In the genomic region with DNA sequence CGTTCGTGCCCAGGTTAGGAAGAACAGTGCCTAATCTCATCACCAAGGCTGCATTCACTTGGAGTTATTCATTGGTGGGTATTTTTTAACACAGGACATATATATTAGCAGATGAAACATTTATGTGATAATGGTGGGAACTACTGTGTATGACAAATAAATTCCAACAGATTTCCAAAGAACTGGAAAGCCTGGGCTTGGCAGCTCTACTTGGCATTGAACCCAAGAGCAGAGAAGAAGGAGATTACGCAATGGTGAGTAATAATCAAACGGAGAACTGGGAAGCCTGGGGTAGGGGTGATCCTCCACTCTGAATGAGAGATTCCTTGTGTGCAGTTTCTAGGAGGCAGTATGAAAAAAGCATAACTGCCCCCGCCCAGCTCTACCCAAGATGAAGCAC, we compare ENCODE assay signal across 18 mouse cellular contexts.
DNase-seq lines count a peak whose midpoint lies in the region; ATAC-seq and TF ChIP-seq lines count a peak whose summit lies in the region.
"Had no signal": no experiment of that assay in that cellular context is flagged by ENCODE, and none has a peak within 500 bp of the region (broad histone marks: within the 10 kb centered on the region; RNA-seq: fewer than 3 reads in every experiment).

No protein-coding gene starts in this region.

- no peaks in the 10 kb centered on the region for H3K9me3 ChIP-seq in heart, embryonic 11.5 days (replicated peaks; ENCODE audit: control insufficient read depth, low read length)
- H3K9me3 ChIP-seq in intestine, postnatal 0 days (ENCODE audit: control insufficient read depth), result no peaks in the 10 kb centered on the region
- no peaks in the 10 kb centered on the region for H3K9me3 ChIP-seq in embryonic facial prominence, embryonic 10.5 days
- H3K9me3 ChIP-seq: G1E; heart, embryonic 13.5 days; hindbrain, embryonic 13.5 days; limb, embryonic 15.5 days; neural tube, embryonic 13.5 days had no signal

- no peak overlapping the region for H3K4me3 ChIP-seq in heart, embryonic 11.5 days (ENCODE audit: low read depth, low read length)
- no peak overlapping the region for H3K4me3 ChIP-seq in brown adipose tissue, adult 24 weeks (ENCODE audit: insufficient read depth, low read depth, low read length)
- no peak overlapping the region for H3K4me3 ChIP-seq in intestine, postnatal 0 days (ENCODE audit: low read depth, low read length)
- no peak overlapping the region for H3K4me3 ChIP-seq in embryonic facial prominence, embryonic 10.5 days
- H3K4me3 ChIP-seq: heart, embryonic 13.5 days; hindbrain, embryonic 13.5 days; limb, embryonic 15.5 days; neural tube, embryonic 13.5 days had no signal

- no peaks in the 10 kb centered on the region for H3K27me3 ChIP-seq in heart, embryonic 11.5 days (ENCODE audit: control insufficient read depth, insufficient read depth, low read length)
- H3K27me3 ChIP-seq in intestine, postnatal 0 days (replicated peaks; ENCODE audit: control insufficient read depth, insufficient read depth, low read length), result no peaks in the 10 kb centered on the region
- no peaks in the 10 kb centered on the region for H3K27me3 ChIP-seq in embryonic facial prominence, embryonic 10.5 days (replicated peaks; ENCODE audit: low read depth, poor library complexity, severe bottlenecking)
- H3K27me3 ChIP-seq: heart, embryonic 13.5 days; hindbrain, embryonic 13.5 days; limb, embryonic 15.5 days; neural tube, embryonic 13.5 days had no signal

- 85% methylated on average over 5 of the region's 5 CpGs for WGBS in heart, embryonic 11.5 days (ENCODE audit: insufficient replicate concordance)
- WGBS in intestine, postnatal 0 days, result 81% methylated on average over 5 of the region's 5 CpGs
- 93% methylated on average over 5 of the region's 5 CpGs for WGBS in embryonic facial prominence, embryonic 10.5 days

- no peak for TF ChIP-seq CTCF in intestine, postnatal 0 days (IDR thresholded peaks at IDR 0.05; ENCODE audit: low read depth)

- intact Hi-C loops in heart, postnatal 14 days (cut with DNase I), result no loop called here
- intact Hi-C loops in left cerebral cortex, postnatal 10 days (cut with DNase I), result no loop called here

- no peak for ATAC-seq in heart, embryonic 11.5 days (replicated peaks; ENCODE audit: insufficient number of reproducible peaks, low FRiP score, low TSS enrichment)
- no peak for ATAC-seq in intestine, postnatal 0 days
- ATAC-seq: midbrain, embryonic 16.5 days had no signal

- no peaks in the 10 kb centered on the region; the same call in 1 of the 2 replicates for H3K36me3 ChIP-seq in heart, embryonic 11.5 days (ENCODE audit: control insufficient read depth, insufficient read depth, low read length)
- peaks cover 11% of the 10 kb centered on the region for H3K36me3 ChIP-seq in intestine, postnatal 0 days (ENCODE audit: control insufficient read depth, insufficient read depth)
- H3K36me3 ChIP-seq in embryonic facial prominence, embryonic 10.5 days (replicated peaks), result peaks cover 28% of the 10 kb centered on the region; the same call in 1 of the 2 replicates
- H3K36me3 ChIP-seq: G1E had no signal

- H3K4me2 ChIP-seq in heart, embryonic 11.5 days, result no peak overlapping the region
- no peak overlapping the region for H3K4me2 ChIP-seq in intestine, postnatal 0 days (replicated peaks; ENCODE audit: low read depth)
- H3K4me2 ChIP-seq: heart, embryonic 13.5 days; hindbrain, embryonic 13.5 days; limb, embryonic 15.5 days; neural tube, embryonic 13.5 days had no signal

- H3K9ac ChIP-seq in heart, embryonic 11.5 days (ENCODE audit: low read depth, low read length), result no peak overlapping the region
- H3K9ac ChIP-seq in intestine, postnatal 0 days (ENCODE audit: low read depth, low read length), result no peak overlapping the region
- H3K9ac ChIP-seq: heart, embryonic 13.5 days; hindbrain, embryonic 13.5 days; limb, embryonic 15.5 days; neural tube, embryonic 13.5 days had no signal

- DNase-seq in heart, adult 18-20 months, result peak; percentile 64 to 72
- peak; percentile 35 to 39 for DNase-seq in heart, postnatal 14 days
- peak; percentile 60 for DNase-seq in lung, postnatal 36 days
- DNase-seq in left cerebral cortex, postnatal 10 days (ENCODE audit: extremely low spot score in 1 of 2, low spot score in 2 of 2), result no peak
- no peak for DNase-seq in embryonic facial prominence, embryonic 10.5 days (ENCODE audit: low spot score)
- DNase-seq: cerebellum, adult 9-11 months; kidney, adult 18-20 months; retina, postnatal 1 day had no signal

- no peaks in the 10 kb centered on the region for H3K4me1 ChIP-seq in heart, embryonic 11.5 days (ENCODE audit: control insufficient read depth, insufficient read depth, low read length)
- 0 out of 2 replicates have a peak, but pooled peaks cover 3% of the 10 kb centered on the region for H3K4me1 ChIP-seq in brown adipose tissue, adult 24 weeks (ENCODE audit: control insufficient read depth, insufficient read depth, insufficient read length, low read length)
- H3K4me1 ChIP-seq in intestine, postnatal 0 days (replicated peaks; ENCODE audit: control insufficient read depth, insufficient read depth, low read length), result no peaks in the 10 kb centered on the region
- H3K4me1 ChIP-seq in embryonic facial prominence, embryonic 10.5 days, result no peaks in the 10 kb centered on the region
- H3K4me1 ChIP-seq: heart, embryonic 13.5 days; limb, embryonic 15.5 days had no signal

- H3K27ac ChIP-seq in heart, embryonic 11.5 days (ENCODE audit: low read depth, low read length), result no peak overlapping the region
- H3K27ac ChIP-seq in brown adipose tissue, adult 24 weeks (replicated peaks; ENCODE audit: low read depth, low read length), result peak overlapping the region; percentile 25; the same call in 1 of the 2 replicates
- no peak overlapping the region for H3K27ac ChIP-seq in intestine, postnatal 0 days (ENCODE audit: low read depth, low read length)
- H3K27ac ChIP-seq in embryonic facial prominence, embryonic 10.5 days (replicated peaks), result no peak overlapping the region
- H3K27ac ChIP-seq: heart, embryonic 13.5 days; hindbrain, embryonic 13.5 days; limb, embryonic 15.5 days; macrophage; neural tube, embryonic 13.5 days had no signal

Comparison
In these comparisons a context has a peak if more than half of its experiments do, and no peak if none do; other contexts are left out.
1. DNase-seq: peak in heart, adult 18-20 months (2 of 2), heart, postnatal 14 days (2 of 2) and lung, postnatal 36 days (single experiment); none in left cerebral cortex, postnatal 10 days (0 of 2) and embryonic facial prominence, embryonic 10.5 days (single experiment).